Mouse (Mus musculus) cerebellum, adult 2 months (tissue): ENCODE results near the gene Kalrn.

ENCODE experiments used
- CTCF ChIP-seq: fragments of 200-500 bp; IDR thresholded peaks from 2 replicates; pipeline ENCODE4 v1.5.1; 2011; ENCODE audit warnings: low read depth, mild to moderate bottlenecking, control low read depth, low read length, moderate library complexity, borderline replicate concordance; ENCODE audit not compliant: insufficient read depth
- POLR2A ChIP-seq: fragments of 200-500 bp; IDR thresholded peaks from 2 replicates; pipeline ENCODE4 v1.6.1; 2011; ENCODE audit warnings: low read length, control low read depth, borderline replicate concordance; ENCODE audit not compliant: insufficient read depth

GRCm38 (mm10) chr16:34078732-34079131, 494.6 kb downstream of the Kalrn start:
- no peak for TF ChIP-seq POLR2A
- TF ChIP-seq CTCF, result no peak
